Comparison of ENCODE assay signal across 16 mouse cellular contexts in genomic region chr2:77970556-77970955, GRCm38 (mm10).
"Had no signal": no experiment of that assay in that cellular context is flagged by ENCODE, and none has a peak within 500 bp of the region (broad histone marks: within the 10 kb centered on the region; RNA-seq: fewer than 3 reads in every experiment).

No protein-coding gene starts in this region.

- DNase-seq: cerebellum, adult 9-10 months; cerebellum, adult 9-11 months; cerebellum, postnatal 10 days; cerebellum, postnatal 14 days; cerebellum, postnatal 25 days; cerebellum, postnatal 36 days; embryo, embryonic 11 days; forebrain, postnatal 0 days; gastrocnemius, adult 2 months; gastrocnemius, postnatal 10 days; gastrocnemius, postnatal 14 days; gastrocnemius, postnatal 25 days; gastrocnemius, postnatal 36 days; heart, adult 11 months; heart, adult 18-20 months; heart, adult 2 months had no signal
